Mouse (Mus musculus): Measurements from ENCODE around the gene Chrne.

The Chrne gene

DNA sequence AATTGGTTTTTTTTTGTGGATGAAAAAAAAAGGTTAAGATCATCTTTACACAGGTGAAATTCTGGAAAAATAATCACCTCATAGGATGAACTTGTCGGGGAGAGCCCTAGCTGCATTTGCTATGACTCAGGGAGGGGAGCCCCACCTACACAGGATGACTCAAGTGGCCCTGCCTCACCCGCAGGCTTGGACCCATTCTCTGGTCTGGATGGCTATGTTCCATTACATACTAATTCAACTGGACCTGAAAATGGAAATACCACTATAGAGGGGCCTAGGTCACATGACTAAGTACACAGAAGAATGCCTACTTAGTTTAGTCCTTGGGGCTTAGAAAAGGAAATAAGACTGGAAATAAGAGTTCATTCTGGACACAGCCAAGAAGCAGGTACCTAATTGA, 32.4 kb upstream of the Chrne start:
- no peak for DNase-seq

DNA sequence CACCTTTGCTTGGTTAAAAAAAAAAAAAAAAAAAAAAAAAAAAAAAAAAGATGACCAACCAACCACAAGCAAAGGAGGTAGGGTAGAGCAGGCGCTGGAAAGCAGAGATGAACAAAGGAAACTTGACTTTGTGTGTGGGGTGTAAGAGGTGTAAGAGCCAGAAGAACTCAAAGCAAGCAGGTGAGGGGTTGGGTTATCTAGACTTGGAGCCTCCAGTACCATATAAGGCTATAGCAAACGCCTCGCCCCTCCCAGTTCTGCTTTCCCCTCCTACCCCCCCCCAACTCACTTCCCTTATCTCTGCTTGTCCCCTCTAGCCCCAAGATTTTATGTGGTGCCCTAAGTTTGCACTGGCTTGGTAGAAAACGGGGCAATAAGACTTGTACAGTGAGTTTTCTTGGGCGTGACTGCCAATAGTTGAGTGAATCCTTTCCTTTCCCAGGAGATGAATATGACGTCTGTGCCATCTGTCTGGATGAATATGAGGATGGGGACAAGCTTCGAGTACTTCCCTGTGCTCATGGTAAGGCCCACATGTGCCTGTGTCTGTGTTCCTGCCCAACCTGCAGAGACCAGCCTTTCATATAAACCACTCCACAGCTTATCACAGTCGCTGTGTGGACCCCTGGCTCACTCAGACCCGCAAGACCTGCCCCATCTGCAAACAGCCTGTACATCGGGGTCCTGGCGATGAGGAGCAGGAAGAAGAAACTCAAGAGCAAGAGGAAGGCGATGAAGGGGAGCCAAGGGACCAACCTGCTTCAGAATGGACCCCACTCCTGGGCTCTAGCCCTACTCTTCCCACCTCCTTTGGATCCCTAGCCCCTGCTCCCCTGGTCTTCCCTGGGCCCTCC, 31.5 kb upstream of the Chrne start:
- DNase-seq: peak; percentile 61

GRCm38 (mm10) chr11:70649185-70649734, 30.2 kb upstream of the Chrne start:
- DNase-seq: no peak

GRCm38 (mm10) chr11:70648512-70648911, 29.5 kb upstream of the Chrne start:
- no peak for DNase-seq

DNA sequence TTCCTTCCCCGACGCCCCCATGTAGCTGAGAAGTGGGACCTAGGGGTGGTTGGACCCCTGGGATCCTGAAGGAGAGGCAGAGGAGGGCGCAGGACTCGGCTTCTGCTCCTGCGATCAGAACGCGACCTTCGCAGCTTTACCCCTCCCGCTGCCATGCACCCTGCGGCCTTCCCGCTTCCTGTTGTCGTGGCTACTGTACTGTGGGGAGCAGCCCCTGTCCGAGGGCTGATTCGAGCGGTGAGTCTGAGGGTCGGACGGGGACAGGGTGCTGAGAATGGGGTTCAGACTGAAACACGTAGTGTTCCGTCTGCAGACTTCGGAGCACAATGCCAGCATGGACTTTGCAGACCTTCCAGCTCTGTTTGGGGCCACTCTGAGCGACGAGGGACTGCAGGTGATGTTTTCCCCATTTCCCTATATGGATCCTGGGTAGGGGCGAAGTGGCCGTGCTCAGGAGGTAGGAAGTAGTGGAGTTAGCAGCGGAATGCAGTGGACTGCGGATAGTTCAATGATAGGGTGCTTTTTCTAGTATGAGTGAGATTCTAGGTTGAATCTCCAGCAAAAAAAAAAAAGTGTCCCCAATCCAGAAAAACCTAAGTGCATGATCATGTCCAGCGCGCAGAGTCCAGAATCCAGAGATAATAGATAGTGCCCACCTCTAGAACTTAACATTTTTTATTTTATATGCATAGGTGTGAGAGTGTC, 28.9 kb upstream of the Chrne start:
- peak; percentile 66 for DNase-seq

DNA sequence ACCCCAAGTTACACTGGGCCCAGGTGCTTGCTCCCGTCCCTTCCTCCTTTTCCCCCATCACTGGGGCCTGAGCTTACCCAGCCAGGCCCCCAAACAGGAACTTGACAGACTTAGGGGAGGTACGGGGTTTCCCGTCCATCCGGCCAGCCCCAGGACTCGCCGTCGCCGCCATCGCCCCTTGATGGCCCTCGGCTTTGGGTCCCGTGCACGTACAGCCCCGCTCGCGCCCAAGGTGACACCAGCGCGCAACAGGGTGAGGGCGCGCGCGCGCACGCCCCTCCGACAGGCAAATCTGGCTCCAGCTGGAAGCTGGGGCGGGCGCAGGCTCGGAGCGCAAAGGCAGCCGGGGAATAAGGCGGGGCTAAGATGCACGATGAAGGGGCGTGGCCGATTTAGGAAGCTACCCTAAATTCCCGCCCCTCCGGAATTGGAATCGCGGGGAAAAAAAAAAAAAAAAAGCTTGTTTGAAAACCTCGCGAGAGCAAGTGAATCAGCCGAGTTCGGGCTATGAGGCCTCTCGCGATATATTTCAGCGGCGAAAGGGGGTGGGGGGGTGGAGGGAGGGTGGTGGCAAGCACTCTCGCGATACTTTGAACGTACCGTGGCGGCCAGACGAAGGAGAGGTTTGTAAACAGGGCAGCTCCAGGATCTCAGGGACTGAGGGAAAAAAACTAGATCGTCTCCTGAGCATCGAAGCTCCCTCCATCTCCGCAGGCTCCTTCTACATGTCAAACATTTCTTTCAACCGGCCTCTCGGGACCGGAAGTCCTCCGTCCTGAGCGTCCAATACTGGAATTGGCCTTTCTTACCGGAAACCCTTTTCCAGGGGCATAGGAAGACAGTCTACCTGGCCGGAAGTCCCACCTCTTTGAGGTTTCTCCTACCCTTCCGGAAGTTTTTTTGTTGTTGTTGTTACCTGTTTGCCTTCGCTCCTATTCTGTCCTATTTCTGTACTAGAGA, 28.0 kb upstream of the Chrne start, which contains the start of the genes Rnf167 and Slc25a11:
TSS of gene Rnf167 (plus strand) at position 545 of the 960 bp plus-strand sequence.
TSS of gene Slc25a11 (minus strand) at position 789 of the 960 bp plus-strand sequence.
- peak; percentile 97 for DNase-seq

GRCm38 (mm10) chr11:70646259-70646555, 27.2 kb upstream of the Chrne start:
- no peak for DNase-seq

GRCm38 (mm10) chr11:70645461-70646258, 26.6 kb upstream of the Chrne start:
- no peak for DNase-seq

DNA sequence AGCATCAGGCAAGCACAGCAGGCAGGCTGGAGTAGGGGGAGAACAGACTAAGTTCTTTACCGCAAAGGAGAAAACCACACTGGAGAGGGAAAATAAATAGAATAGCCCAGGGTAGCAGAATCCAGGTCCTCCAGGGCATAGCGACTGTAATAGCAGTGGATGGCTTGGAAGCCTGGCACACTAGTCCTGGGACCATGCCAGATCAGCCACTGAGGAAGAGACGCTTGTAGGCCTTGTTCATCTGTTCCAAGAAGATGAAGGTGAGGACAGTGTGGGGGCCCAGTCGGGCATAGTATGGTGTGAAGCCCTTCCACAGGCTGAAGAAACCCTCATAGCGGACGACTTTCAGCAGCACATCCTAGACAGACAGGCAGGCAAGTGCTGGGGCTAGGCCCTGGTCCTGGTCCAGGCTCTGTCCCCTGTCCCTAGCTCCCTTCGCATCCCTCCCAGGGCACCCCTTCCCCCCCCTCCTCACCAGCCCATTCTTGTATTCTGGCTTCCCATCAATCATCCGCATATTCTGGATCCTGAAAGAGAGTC, 25.6 kb upstream of the Chrne start:
- DNase-seq: no peak

DNA sequence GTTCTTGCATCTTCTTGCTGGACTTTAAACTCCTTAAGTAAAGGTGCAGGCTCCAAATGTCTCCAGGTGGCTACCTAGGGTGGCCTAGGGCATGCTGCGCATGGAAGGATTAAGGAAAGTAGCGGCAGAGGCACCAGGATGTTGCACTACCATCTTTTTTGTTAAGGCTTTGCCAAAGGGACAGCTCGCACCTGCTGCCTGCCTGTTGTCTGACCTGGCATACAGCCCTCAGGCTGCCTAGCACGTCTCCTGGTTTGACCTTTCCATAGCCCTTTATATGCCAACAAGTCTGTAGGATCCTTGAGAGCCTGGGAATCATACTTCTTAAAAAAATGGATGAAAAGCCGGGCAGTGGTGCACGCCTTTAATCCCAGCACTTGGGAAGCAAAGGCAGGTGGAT, 24.0 kb upstream of the Chrne start:
- no peak for DNase-seq

- DNase-seq: no peak
Observed at GRCm38 (mm10) chr11:70641241-70641640, 22.2 kb upstream of the Chrne start.

DNA sequence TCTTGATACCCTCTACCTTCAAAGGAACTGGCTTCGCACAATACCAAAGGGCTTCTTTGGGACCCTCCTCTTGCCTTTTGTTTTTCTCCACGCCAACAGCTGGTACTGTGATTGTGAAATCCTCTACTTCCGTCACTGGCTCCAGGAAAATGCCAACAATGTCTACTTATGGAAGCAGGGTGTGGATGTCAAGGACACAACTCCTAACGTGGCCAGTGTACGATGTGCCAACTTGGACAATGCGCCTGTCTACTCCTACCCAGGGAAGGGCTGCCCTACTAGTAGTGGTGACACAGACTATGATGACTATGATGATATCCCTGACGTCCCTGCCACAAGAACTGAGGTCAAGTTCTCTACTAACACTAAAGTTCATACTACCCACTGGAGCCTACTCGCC, 21.0 kb upstream of the Chrne start:
- no peak for DNase-seq

- DNase-seq: no peak
Observed at GRCm38 (mm10) chr11:70638714-70639278, 19.8 kb upstream of the Chrne start, which contains the start of gene Gp1ba. Gp1ba (plus strand) TSS chr11:70639122.

GRCm38 (mm10) chr11:70638293-70638692, 19.3 kb upstream of the Chrne start:
- DNase-seq: no peak

DNA sequence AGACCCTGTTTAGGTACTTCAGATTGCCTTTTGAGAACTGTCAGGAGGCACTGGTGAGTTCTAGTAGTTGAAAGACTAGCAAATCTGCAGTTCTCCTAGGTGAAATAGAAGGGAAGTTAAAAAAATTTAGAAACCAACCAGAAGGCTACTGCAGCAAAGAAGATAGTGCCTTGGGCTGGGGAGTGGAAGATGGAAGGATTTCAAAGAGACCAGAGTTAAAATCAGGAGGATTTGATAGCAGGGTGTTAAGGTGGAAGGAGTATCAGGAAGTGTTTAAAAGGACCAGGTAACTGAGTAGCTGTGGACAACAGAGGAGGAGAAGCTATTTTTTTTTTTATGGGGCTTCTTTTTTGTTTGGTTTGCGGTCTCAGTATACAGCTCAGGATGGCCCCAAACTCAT, 18.7 kb upstream of the Chrne start:
- no peak for DNase-seq

DNA sequence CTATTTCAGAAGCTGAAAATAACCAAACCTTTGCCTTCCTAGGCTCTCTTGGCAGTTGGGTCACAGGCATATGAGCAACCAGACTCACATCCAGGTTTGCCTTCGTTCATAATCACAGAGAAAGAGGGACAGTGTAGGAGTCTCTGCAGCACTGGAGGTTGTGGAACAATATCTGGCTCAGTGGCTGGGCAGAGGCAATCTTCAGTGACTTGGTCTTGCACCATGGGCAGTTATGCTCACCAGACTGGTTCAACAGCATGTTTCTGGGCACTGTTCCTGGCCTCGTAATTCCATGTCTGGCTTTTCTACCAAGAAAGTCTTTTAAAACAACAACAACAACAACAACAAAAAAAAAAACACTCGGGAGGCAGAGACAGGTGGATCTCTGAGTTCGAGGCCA, 16.6 kb upstream of the Chrne start:
- no peak for DNase-seq

GRCm38 (mm10) chr11:70630129-70630528, 11.1 kb upstream of the Chrne start:
- DNase-seq: no peak

DNA sequence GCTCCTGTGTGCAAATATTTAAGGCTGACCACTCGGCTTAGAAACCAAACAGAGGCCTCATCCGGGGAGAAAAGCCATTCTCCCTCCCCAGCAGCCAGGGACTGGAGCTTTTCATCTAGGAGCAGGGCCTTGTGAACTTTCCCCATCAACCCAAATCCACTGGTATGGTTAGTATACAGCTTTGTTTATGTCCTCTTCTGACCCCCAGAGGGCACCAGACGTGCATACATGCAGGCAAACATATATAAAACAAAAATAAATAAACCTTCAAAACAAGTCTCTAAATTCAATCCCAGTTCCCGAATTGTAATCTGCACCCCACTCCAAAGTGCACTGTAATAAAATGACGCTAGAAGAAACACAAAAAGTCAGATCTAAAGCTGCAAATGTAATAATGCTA, 10.5 kb upstream of the Chrne start:
- peak; percentile 43 for DNase-seq

DNA sequence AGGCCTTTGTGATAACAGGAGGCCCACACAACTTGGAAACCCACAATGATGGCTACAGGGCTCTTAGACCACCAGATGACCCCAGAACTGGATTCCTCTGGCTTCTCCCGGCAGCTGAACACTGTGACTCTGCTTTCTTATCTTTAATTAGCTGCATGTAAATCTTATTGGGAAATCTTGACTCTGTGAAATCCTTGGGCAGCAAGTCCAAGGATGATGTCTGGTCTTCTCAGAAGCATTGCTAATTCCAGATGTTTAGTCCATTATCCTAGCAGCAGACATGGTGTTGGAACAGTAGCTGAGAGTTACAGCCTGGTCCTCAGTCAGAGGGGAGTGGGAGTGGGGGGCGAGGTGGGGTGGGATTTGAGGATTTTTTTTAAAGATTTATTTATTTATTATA, 9.4 kb upstream of the Chrne start:
- DNase-seq: no peak

GRCm38 (mm10) chr11:70626877-70627276, 7.9 kb upstream of the Chrne start:
- DNase-seq: no peak

DNA sequence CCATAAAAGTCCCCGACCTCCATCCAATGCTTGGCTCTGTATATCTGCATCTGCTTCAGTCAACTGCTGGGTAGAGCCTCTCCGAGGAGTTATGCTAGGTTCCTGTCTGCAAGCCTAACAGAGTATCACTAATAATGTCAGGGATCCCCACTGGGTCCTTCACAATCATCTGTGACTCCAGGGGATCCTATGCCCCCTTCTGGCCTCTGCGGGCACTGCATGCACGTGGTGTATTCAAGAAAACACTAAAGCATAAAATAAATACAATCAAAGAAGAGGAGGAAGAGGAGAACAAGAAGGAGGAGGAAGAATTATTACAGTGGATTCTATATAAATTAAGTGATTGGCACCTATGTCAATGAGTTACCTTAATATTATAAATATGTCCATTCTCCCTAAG, 6.5 kb upstream of the Chrne start:
- DNase-seq: peak; percentile 64

Measured in thymus, postnatal 25 days (tissue).